Mouse (Mus musculus) liver, embryonic 14.5 days (tissue): ENCODE measurements around the gene 2010300C02Rik.

Experiments used
- CTCF ChIP-seq: IDR thresholded peaks from 2 replicates; pipeline ENCODE4 v1.5.1; 2016; ENCODE audit warnings: antibody characterized with exemption, low read depth, control low read depth
- EP300 ChIP-seq: IDR thresholded peaks from 2 replicates; pipeline ENCODE4 v1.6.1; 2016; ENCODE audit warnings: antibody characterized with exemption, low read depth

DNA sequence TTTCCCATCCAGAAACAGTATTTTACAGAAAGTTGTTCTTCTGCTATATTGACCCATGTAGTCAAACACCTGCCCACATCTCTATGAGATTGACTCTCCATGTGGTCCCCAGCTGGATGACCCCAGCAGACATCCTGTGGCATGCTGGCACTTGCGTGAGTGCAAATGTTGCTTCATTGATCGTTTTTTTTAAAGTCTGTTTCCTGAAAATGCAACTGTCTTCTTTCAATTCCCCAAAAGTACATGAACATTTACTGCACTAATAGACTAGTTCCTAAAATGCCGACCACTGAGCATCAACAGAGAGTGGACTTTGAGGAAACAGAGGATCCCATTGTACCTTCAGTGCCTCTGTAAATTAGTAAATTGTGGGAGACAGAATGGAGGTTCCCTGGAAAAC is 157.9 kb downstream of the 2010300C02Rik start:
- TF ChIP-seq CTCF, result no peak
- no peak for TF ChIP-seq EP300
